Mouse (Mus musculus) cerebellum, adult (tissue): Measurements from ENCODE around the gene Mapk1.

Experiments used
- ATAC-seq: cut with Nextera tagmentation; 2 replicates; pipeline ENCODE4 v1.9.2; 2017; ENCODE audit warnings: mild to moderate bottlenecking, moderate library complexity, mixed read lengths; ENCODE audit not compliant: insufficient number of reproducible peaks, low FRiP score, low TSS enrichment

Mapk1 gene

GRCm38 (mm10) chr16:17015111-17015852 lies 32.1 kb downstream of the Mapk1 start:
- no peak for ATAC-seq

- ATAC-seq = no peak
These were observed 32.7 kb downstream of the Mapk1 start for GRCm38 (mm10) chr16:17015853-17016230.

- ATAC-seq = no peak
These were observed 34.9 kb downstream of the Mapk1 start for GRCm38 (mm10) chr16:17018071-17018470.

- peak; percentile 31; the same call in 1 of the 2 replicates for ATAC-seq
These were observed 41.4 kb downstream of the Mapk1 start for GRCm38 (mm10) chr16:17024469-17025148.

GRCm38 (mm10) chr16:17029971-17030695 lies 47.0 kb downstream of the Mapk1 start:
- ATAC-seq = no peak

- ATAC-seq = no peak
These were observed 50.6 kb downstream of the Mapk1 start for GRCm38 (mm10) chr16:17033754-17034153.

GRCm38 (mm10) chr16:17040716-17041115 lies 57.5 kb downstream of the Mapk1 start:
- ATAC-seq = no peak

GRCm38 (mm10) chr16:17041417-17041816 lies 58.2 kb downstream of the Mapk1 start:
- ATAC-seq = no peak

- peak; percentile 40 for ATAC-seq
These were observed 61.1 kb downstream of the Mapk1 start for GRCm38 (mm10) chr16:17044320-17044719.

GRCm38 (mm10) chr16:17045287-17045686 lies 62.1 kb downstream of the Mapk1 start:
- ATAC-seq = no peak

GRCm38 (mm10) chr16:17049886-17050285 lies 66.7 kb downstream of the Mapk1 start:
- ATAC-seq = no peak

GRCm38 (mm10) chr16:17052087-17052486 lies 68.9 kb downstream of the Mapk1 start:
- ATAC-seq = no peak

- no peak for ATAC-seq
These were observed 70.7 kb downstream of the Mapk1 start for GRCm38 (mm10) chr16:17053903-17054302.

- ATAC-seq = no peak
These were observed 72.4 kb downstream of the Mapk1 start for GRCm38 (mm10) chr16:17055584-17055983.

- ATAC-seq = no peak
These were observed 79.2 kb downstream of the Mapk1 start for GRCm38 (mm10) chr16:17062338-17062737.

GRCm38 (mm10) chr16:17067552-17067951 lies 84.4 kb downstream of the Mapk1 start:
- ATAC-seq = no peak

- ATAC-seq = peak; percentile 92
These were observed 86.6 kb downstream of the Mapk1 start, which contains the start of gene Ypel1 for GRCm38 (mm10) chr16:17069511-17070443. Gene Ypel1 (plus strand): TSS chr16:17069696.

- no peak for ATAC-seq
These were observed 87.5 kb downstream of the Mapk1 start for GRCm38 (mm10) chr16:17070716-17071115.

GRCm38 (mm10) chr16:17073000-17073399 lies 89.8 kb downstream of the Mapk1 start:
- ATAC-seq = no peak

- no peak for ATAC-seq
These were observed 93.1 kb downstream of the Mapk1 start for GRCm38 (mm10) chr16:17076301-17076700.
